Comparison of ENCODE assay signal across 22 mouse cellular contexts in genomic region chrX:6368822-6369221, GRCm38 (mm10). TPM values are rescaled to one million over a fixed set of nuclear protein-coding genes. Genes with fewer than 3 reads are reported as not detected.
A peak's percentile ranks its signal among the peaks of the same experiment; 100 is the strongest.
DNase-seq lines count a peak whose midpoint lies in the region; ATAC-seq lines count a peak whose summit lies in the region.
"Had no signal": no experiment of that assay in that cellular context is flagged by ENCODE, and none has a peak within 500 bp of the region (broad histone marks: within the 10 kb centered on the region; RNA-seq: fewer than 3 reads in every experiment).

No protein-coding gene starts in this region.

- peak; percentile 6 to 40 for DNase-seq in adrenal gland, adult (ENCODE audit: inconsistent age in 2 of 2, low spot score in 1 of 2)
- DNase-seq in adrenal gland, adult 18-20 months (ENCODE audit: low spot score in 2 of 2) = no peak
- peak; percentile 32 for DNase-seq in NIH3T3 (ENCODE audit: low read depth)
- DNase-seq in spleen, adult 12 weeks (ENCODE audit: low spot score) = no peak
- DNase-seq in layer of hippocampus, adult 9-11 months = no peak
- DNase-seq: adrenal gland, adult 2 months; adrenal gland, postnatal 14 days; cerebellum, adult 11-12 months; cerebellum, adult 8-10 months; cerebellum, postnatal 10 days; cerebellum, postnatal 36 days; embryo, embryonic 11 days; gastrocnemius, postnatal 10 days; gastrocnemius, postnatal 36 days; heart, adult 2 months; kidney, adult 11 months had no signal

- peak; percentile 63; the same call in 1 of the 2 replicates for ATAC-seq in megakaryocyte-erythroid progenitor cell, adult 5-6 weeks (replicated peaks; ENCODE audit: low FRiP score, low TSS enrichment, poor library complexity, severe bottlenecking)
- ATAC-seq: forebrain, embryonic 15.5 days; intestine, embryonic 15.5 days had no signal

RNA-seq across cellular contexts. Expression of gene Shroom4, which starts 30.8 kb away (rescaled TPM):
- total RNA-seq in adrenal gland, adult 18-20 months (2021) = 10 to 100 TPM; 17.5 to 32.2 TPM
- 0.42 TPM in 1 of 2 replicates, not detected in the other for total RNA-seq in megakaryocyte-erythroid progenitor cell, adult 5-6 weeks (2014; fragmentation: Nextera tagmentation)
- total RNA-seq in megakaryocyte-erythroid progenitor cell, adult 5-6 weeks (2017) = 0.23 TPM in 1 of 2 replicates, not detected in the other

RNA-seq across cellular contexts. Expression of gene Bmp15, which starts 48.3 kb away (rescaled TPM):
- under 1 TPM; 0.13 to 0.16 TPM for total RNA-seq in adrenal gland, adult 18-20 months (2021)
- not detected in 2 replicates for total RNA-seq in megakaryocyte-erythroid progenitor cell, adult 5-6 weeks (2014; fragmentation: Nextera tagmentation)
- not detected in 2 replicates for total RNA-seq in megakaryocyte-erythroid progenitor cell, adult 5-6 weeks (2017)
- total RNA-seq: gastrocnemius, adult 18-20 months; granulocyte monocyte progenitor cell, adult 5-6 weeks; heart, adult 2 months; hematopoietic stem cell, adult 5-6 weeks had no signal

Comparison
In these comparisons a context has a peak if more than half of its experiments do, and no peak if none do; other contexts are left out.
1. DNase-seq: peak in adrenal gland, adult (2 of 2) and NIH3T3 (single experiment); none in adrenal gland, adult 18-20 months (0 of 2), spleen, adult 12 weeks (single experiment) and layer of hippocampus, adult 9-11 months (single experiment).
2. RNA of gene Shroom4, which starts 30.8 kb away (total RNA-seq): 17.5 to 32.2 TPM in adrenal gland, adult 18-20 months; 0.23 to 0.42 TPM in megakaryocyte-erythroid progenitor cell, adult 5-6 weeks; every median in the first group is over 10 times any median in the second.